Mouse (Mus musculus) limb, embryonic 15.5 days (tissue): Measurements from ENCODE around the gene Skida1. TPM values are rescaled to one million over a fixed set of nuclear protein-coding genes. Genes with fewer than 3 reads are reported as not detected.
A peak's percentile ranks its signal among the peaks of the same experiment; 100 is the strongest.

Source experiments
- ATAC-seq: fragments of 200-750 bp; cut with Nextera tagmentation; 2 replicates; pipeline ENCODE4 v1.8.0; 2017; ENCODE audit warnings: low read depth, moderate TSS enrichment; ENCODE audit not compliant: insufficient number of reproducible peaks, low FRiP score, low TSS enrichment
- H3K27ac ChIP-seq: fragments of 300-500 bp; sonication (generic); 2 replicates; pipeline ENCODE4 v1.5.1; 2015; ENCODE audit warnings: moderate library complexity, mild to moderate bottlenecking, inconsistent platforms
- H3K27me3 ChIP-seq: fragments of 300-500 bp; sonication (generic); 2 replicates; pipeline ENCODE4 v1.6.1; 2015; ENCODE audit warnings: inconsistent platforms
- H3K36me3 ChIP-seq: fragments of 300-500 bp; sonication (generic); 2 replicates; pipeline ENCODE4 v1.6.1; 2015; ENCODE audit warnings: inconsistent platforms
- H3K4me1 ChIP-seq: fragments of 300-500 bp; sonication (generic); 2 replicates; pipeline ENCODE4 v1.6.1; 2015; ENCODE audit warnings: inconsistent platforms
- H3K4me2 ChIP-seq: fragments of 300-500 bp; sonication (generic); 2 replicates; pipeline ENCODE4 v1.6.1; 2015; ENCODE audit warnings: mild to moderate bottlenecking, inconsistent platforms
- H3K4me3 ChIP-seq: fragments of 300-500 bp; sonication (generic); 2 replicates; pipeline ENCODE4 v1.5.1; 2015; ENCODE audit warnings: mild to moderate bottlenecking, inconsistent platforms
- H3K9ac ChIP-seq: fragments of 300-500 bp; sonication (generic); 2 replicates; pipeline ENCODE4 v1.6.1; 2015; ENCODE audit warnings: inconsistent platforms
- H3K9me3 ChIP-seq: fragments of 300-500 bp; sonication (generic); 2 replicates; pipeline ENCODE4 v1.6.1; 2016; ENCODE audit warnings: inconsistent platforms
- WGBS: fragments of 180-500 bp; shearing (Covaris S2); methylation state at CpG from one replicate; pipeline ENCODE4 v1.1.7; 2015; 5-methylcytosine and 5-hydroxymethylcytosine counted together
- polyA plus RNA-seq: library from polyadenylated mRNA; unstranded; fragments of >200 nt; fragmentation: Nextera tagmentation; extraction: Ambion mirVana; gene quantifications from 2 replicates; pipeline ENCODE4 v1.2.1, GENCODE M21; 2015

The Skida1 gene
- polyA plus RNA-seq, 1 experiment from 2014 or later, result 7.6 TPM

DNA sequence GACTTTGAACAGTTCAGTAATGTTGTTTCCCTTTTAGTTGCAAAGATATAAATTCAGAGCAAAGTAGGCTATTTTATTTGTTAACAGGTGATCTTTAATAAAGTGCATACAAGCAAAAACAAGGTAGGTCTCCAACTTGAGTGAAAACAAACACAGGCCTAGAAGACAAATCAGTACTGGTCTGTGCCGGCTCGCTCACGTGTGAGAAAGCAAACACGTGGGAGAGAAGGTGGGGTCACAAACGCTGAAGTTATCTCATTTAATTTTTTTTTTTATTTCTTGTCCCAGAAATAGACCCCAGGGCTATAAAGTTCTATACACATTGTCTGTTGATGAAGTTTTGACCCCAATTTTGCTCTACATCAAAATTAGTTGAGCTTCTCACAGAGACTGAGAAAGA is 23.7 kb downstream of the Skida1 start:
- 58% methylated on average over 5 of the region's 5 CpGs for WGBS
- no peak overlapping the region for H3K27ac ChIP-seq
- H3K36me3 ChIP-seq, result no peaks in the 10 kb centered on the region
- H3K4me2 ChIP-seq, result peak overlapping the region; percentile 97; the same call in 1 of the 2 replicates
- H3K9me3 ChIP-seq, result no peaks in the 10 kb centered on the region
- H3K27me3 ChIP-seq, result no peaks in the 10 kb centered on the region
- peaks cover 20% of the 10 kb centered on the region for H3K4me1 ChIP-seq
- no peak for ATAC-seq
- H3K4me3 ChIP-seq, result no peak overlapping the region; the same call in 1 of the 2 replicates
- no peak overlapping the region for H3K9ac ChIP-seq

DNA sequence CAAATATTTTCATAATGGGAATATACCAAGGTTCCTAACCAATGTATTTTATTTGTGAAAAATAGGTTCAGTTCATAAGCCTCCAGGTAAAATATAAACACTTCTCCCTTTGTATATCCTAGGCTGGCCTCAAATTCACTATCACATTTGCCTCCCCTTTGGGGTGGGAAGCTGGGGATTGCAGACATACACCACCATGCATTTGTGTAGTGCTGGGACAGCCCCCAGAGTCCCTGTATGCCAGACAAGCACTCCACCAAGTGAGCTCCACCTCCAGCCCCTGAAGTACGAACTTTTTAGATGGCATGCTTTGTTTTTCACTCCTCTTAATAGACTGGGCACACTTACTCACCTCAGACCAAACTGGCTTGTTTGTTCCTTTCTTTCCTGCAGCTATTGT is 26.0 kb downstream of the Skida1 start:
- Histone ChIP-seq H3K27me3 (no peaks in the 10 kb centered on the region), H3K4me3 (no peak overlapping the region), H3K36me3 (no peaks in the 10 kb centered on the region), H3K9me3 (no peaks in the 10 kb centered on the region), H3K27ac (no peak overlapping the region), H3K4me1 (peaks cover 18% of the 10 kb centered on the region), H3K9ac (no peak overlapping the region), H3K4me2 (no peak overlapping the region)
- ATAC-seq, result no peak
- 64% methylated on average over 1 of the region's 1 CpGs for WGBS

GRCm38 (mm10) chr2:18019122-18019521 is 29.7 kb downstream of the Skida1 start:
- H3K27ac ChIP-seq, result no peak overlapping the region
- no peaks in the 10 kb centered on the region for H3K36me3 ChIP-seq
- 90% methylated on average over 1 of the region's 1 CpGs for WGBS
- no peaks in the 10 kb centered on the region for H3K4me1 ChIP-seq
- no peaks in the 10 kb centered on the region for H3K27me3 ChIP-seq
- H3K9me3 ChIP-seq, result no peaks in the 10 kb centered on the region
- no peak for ATAC-seq
- H3K9ac ChIP-seq, result no peak overlapping the region
- H3K4me3 ChIP-seq, result no peak overlapping the region
- H3K4me2 ChIP-seq, result no peak overlapping the region

GRCm38 (mm10) chr2:18017321-18017720 is 31.5 kb downstream of the Skida1 start:
- WGBS, result 92% methylated on average over 6 of the region's 6 CpGs
- Histone ChIP-seq H3K36me3 (no peaks in the 10 kb centered on the region), H3K27ac (no peak overlapping the region), H3K4me1 (no peaks in the 10 kb centered on the region), H3K9ac (no peak overlapping the region), H3K4me3 (no peak overlapping the region), H3K4me2 (no peak overlapping the region), H3K27me3 (no peaks in the 10 kb centered on the region), H3K9me3 (no peaks in the 10 kb centered on the region)
- ATAC-seq, result no peak

DNA sequence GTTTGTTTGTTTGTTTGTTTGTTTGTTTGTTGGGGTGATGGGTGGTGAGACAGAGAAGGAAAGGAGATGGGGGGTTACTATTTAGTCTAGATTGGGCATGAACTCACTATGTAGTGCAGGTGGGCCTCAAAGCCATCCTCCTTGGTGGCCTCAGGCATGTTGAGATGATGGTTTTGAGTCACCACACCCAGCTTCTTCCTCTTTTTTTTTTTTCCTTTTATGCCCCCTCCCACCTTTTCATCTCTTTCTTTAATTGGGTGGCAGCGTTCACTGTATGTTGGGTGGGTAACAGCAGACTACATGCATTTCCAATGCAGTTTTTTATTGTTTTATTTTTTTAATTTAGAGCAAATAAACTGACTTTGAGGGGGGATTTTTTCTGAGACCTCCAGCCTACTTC is 32.2 kb downstream of the Skida1 start:
- no peak overlapping the region for H3K4me2 ChIP-seq
- H3K4me1 ChIP-seq, result no peaks in the 10 kb centered on the region
- H3K27me3 ChIP-seq, result no peaks in the 10 kb centered on the region
- H3K9ac ChIP-seq, result no peak overlapping the region
- H3K36me3 ChIP-seq, result no peaks in the 10 kb centered on the region
- 71% methylated on average over 1 of the region's 1 CpGs for WGBS
- H3K27ac ChIP-seq, result no peak overlapping the region
- no peak for ATAC-seq
- H3K4me3 ChIP-seq, result no peak overlapping the region
- no peaks in the 10 kb centered on the region for H3K9me3 ChIP-seq

DNA sequence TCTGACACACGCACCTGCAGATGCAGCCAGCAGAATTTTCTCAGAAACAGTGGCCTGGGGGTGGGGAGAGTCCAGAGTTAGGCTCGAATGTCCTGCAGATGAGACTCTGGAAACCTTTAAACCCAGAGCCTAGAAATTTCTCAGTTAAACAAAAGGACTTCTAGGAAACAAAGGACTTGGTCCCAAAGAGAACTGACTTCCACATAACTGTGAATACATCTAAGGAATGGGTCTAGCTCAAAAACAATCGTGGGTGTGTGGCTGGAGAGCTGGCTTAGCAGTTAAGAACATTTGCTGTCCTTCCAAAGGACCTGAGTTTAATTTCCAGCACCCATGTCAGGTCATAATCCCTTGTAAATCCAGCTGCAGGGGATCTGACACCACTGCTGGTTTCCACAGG is 33.3 kb downstream of the Skida1 start:
- no peaks in the 10 kb centered on the region for H3K4me1 ChIP-seq
- H3K36me3 ChIP-seq, result no peaks in the 10 kb centered on the region
- H3K9ac ChIP-seq, result no peak overlapping the region
- ATAC-seq, result no peak
- H3K27ac ChIP-seq, result no peak overlapping the region
- 57% methylated on average over 3 of the region's 3 CpGs for WGBS
- H3K27me3 ChIP-seq, result no peaks in the 10 kb centered on the region
- no peaks in the 10 kb centered on the region for H3K9me3 ChIP-seq
- no peak overlapping the region for H3K4me3 ChIP-seq
- H3K4me2 ChIP-seq, result no peak overlapping the region

DNA sequence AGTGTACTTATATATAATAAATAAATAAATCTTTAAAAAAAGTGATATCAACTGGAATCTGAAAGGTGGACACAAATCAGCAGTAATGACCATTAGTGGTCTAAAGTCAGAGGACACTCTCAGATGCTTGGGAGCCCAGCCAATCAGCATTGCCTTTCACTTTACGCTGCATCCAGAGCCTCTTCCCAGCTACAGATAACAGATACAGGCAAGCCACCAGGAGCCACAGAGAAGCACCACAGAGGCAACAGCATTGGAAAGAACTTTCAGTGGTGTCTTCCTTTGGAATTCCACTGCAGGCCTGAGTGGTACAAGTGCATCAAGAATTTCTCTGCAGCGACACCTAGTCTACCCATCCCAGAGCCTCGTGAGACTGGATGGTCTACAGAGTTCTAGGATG is 36.0 kb downstream of the Skida1 start:
- no peak for ATAC-seq

GRCm38 (mm10) chr2:18011226-18011625 is 37.6 kb downstream of the Skida1 start:
- WGBS, result 84% methylated on average over 6 of the region's 6 CpGs
- H3K36me3 ChIP-seq, result no peaks in the 10 kb centered on the region
- H3K9ac ChIP-seq, result no peak overlapping the region
- H3K4me3 ChIP-seq, result no peak overlapping the region
- H3K4me1 ChIP-seq, result no peaks in the 10 kb centered on the region
- no peak for ATAC-seq
- H3K4me2 ChIP-seq, result no peak overlapping the region
- H3K27ac ChIP-seq, result no peak overlapping the region
- no peaks in the 10 kb centered on the region for H3K9me3 ChIP-seq
- H3K27me3 ChIP-seq, result no peaks in the 10 kb centered on the region

More for the DNA sequence above, 36.0 kb downstream of the Skida1 start:
- Histone ChIP-seq H3K4me1 (no peaks in the 10 kb centered on the region), H3K27ac (no peak overlapping the region), H3K4me2 (no peak overlapping the region), H3K4me3 (no peak overlapping the region), H3K27me3 (no peaks in the 10 kb centered on the region), H3K36me3 (no peaks in the 10 kb centered on the region), H3K9ac (no peak overlapping the region), H3K9me3 (no peaks in the 10 kb centered on the region)
- WGBS, result 87% methylated on average over 3 of the region's 3 CpGs

DNA sequence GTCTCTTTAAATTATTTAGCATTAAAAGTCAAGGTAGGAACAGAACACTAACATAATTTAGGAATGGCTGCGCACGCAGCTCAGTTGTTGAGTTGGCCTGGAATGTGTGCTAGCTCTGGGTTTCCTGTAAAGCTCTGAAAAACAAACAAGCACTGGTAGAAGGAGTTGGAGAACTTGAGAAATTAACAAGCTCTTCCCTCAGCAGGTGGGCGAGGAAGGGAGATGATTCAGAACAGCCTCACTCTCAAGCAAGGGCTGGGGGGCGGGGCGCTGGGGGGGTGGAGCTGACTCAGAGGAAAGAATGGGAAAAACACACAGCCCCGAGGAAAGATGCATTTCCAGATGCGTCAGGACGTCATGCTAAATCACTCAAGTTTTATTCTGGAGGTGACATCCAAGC is 43.7 kb downstream of the Skida1 start:
- no peaks in the 10 kb centered on the region for H3K27me3 ChIP-seq
- no peak overlapping the region for H3K4me3 ChIP-seq
- 0 out of 2 replicates have a peak overlapping the region, but pooled peaks have one; percentile 17 for H3K27ac ChIP-seq
- no peaks in the 10 kb centered on the region for H3K36me3 ChIP-seq
- WGBS, result 22% methylated on average over 8 of the region's 8 CpGs
- H3K4me2 ChIP-seq, result no peak overlapping the region
- H3K9ac ChIP-seq, result no peak overlapping the region
- peaks cover 14% of the 10 kb centered on the region; the same call in 1 of the 2 replicates for H3K4me1 ChIP-seq
- no peaks in the 10 kb centered on the region for H3K9me3 ChIP-seq
- ATAC-seq, result no peak

GRCm38 (mm10) chr2:18004286-18004685 is 44.6 kb downstream of the Skida1 start:
- Histone ChIP-seq H3K4me2 (no peak overlapping the region), H3K4me3 (no peak overlapping the region), H3K27me3 (no peaks in the 10 kb centered on the region), H3K4me1 (peaks cover 14% of the 10 kb centered on the region; the same call in 1 of the 2 replicates), H3K9me3 (no peaks in the 10 kb centered on the region), H3K36me3 (no peaks in the 10 kb centered on the region), H3K27ac (no peak overlapping the region), H3K9ac (no peak overlapping the region)
- no peak for ATAC-seq
- WGBS, result 25% methylated on average over 4 of the region's 4 CpGs

- Histone ChIP-seq H3K4me3 (no peak overlapping the region), H3K9me3 (no peaks in the 10 kb centered on the region), H3K4me1 (peaks cover 14% of the 10 kb centered on the region; the same call in 1 of the 2 replicates), H3K36me3 (no peaks in the 10 kb centered on the region), H3K9ac (no peak overlapping the region), H3K4me2 (no peak overlapping the region), H3K27me3 (no peaks in the 10 kb centered on the region), H3K27ac (no peak overlapping the region)
- ATAC-seq, result no peak
- WGBS, result 93% methylated on average over 3 of the region's 3 CpGs
Measured at GRCm38 (mm10) chr2:18002306-18002705, 46.5 kb downstream of the Skida1 start.

- no peak for ATAC-seq
Measured at GRCm38 (mm10) chr2:17996858-17997257, 52.0 kb downstream of the Skida1 start, which contains the start of gene H2al2a. H2al2a (minus strand) TSS chr2:17996958.

More at GRCm38 (mm10) chr2:17996858-17997257, 52.0 kb downstream of the Skida1 start, which contains the start of gene H2al2a:
- Histone ChIP-seq H3K4me1 (no peaks in the 10 kb centered on the region), H3K36me3 (no peaks in the 10 kb centered on the region), H3K9me3 (no peaks in the 10 kb centered on the region), H3K4me2 (no peak within 1 kb of the TSS), H3K27ac (no peak within 1 kb of the TSS), H3K9ac (no peak within 1 kb of the TSS), H3K4me3 (no peak within 1 kb of the TSS), H3K27me3 (no peaks in the 10 kb centered on the region)
